Mouse (Mus musculus) embryonic facial prominence, embryonic 14.5 days (tissue): ENCODE measurements around the gene Rnf212b. TPM values are rescaled to one million over a fixed set of nuclear protein-coding genes. Genes with fewer than 3 reads are reported as not detected.

Experiments used
- ATAC-seq: fragments of 200-750 bp; cut with Nextera tagmentation; 2 replicates; pipeline ENCODE4 v1.8.0; 2017; ENCODE audit warnings: low read depth, moderate number of reproducible peaks, moderate TSS enrichment
- DNase-seq: peaks from one replicate; pipeline ENCODE4 v3.0.0-alpha.2; 2015; ENCODE audit warnings: low spot score
- H3K27ac ChIP-seq: fragments of 300-500 bp; sonication (generic); replicated peaks from 2 replicates; pipeline ENCODE4 v1.5.1; 2014; ENCODE audit warnings: low read depth, mild to moderate bottlenecking, low read length, moderate library complexity
- H3K27me3 ChIP-seq: fragments of 300-500 bp; sonication (generic); replicated peaks from 2 replicates; pipeline ENCODE4 v1.6.1; 2014; ENCODE audit warnings: low read length; ENCODE audit not compliant: control insufficient read depth, insufficient read depth
- H3K36me3 ChIP-seq: fragments of 300-500 bp; sonication (generic); 2 replicates; pipeline ENCODE4 v1.6.1; 2014; ENCODE audit warnings: low read length, mixed read lengths; ENCODE audit not compliant: control insufficient read depth, insufficient read depth
- H3K4me1 ChIP-seq: fragments of 300-500 bp; sonication (generic); 2 replicates; pipeline ENCODE4 v1.6.1; 2014; ENCODE audit warnings: antibody characterized with exemption, low read length; ENCODE audit not compliant: control insufficient read depth, insufficient read depth
- H3K4me2 ChIP-seq: fragments of 300-500 bp; sonication (generic); 2 replicates; pipeline ENCODE4 v1.6.1; 2014; ENCODE audit warnings: low read depth, mild to moderate bottlenecking, low read length, moderate library complexity, mixed read lengths
- H3K4me3 ChIP-seq: fragments of 300-500 bp; sonication (generic); 2 replicates; pipeline ENCODE4 v1.5.1; 2014; ENCODE audit warnings: low read depth, mild to moderate bottlenecking, low read length
- H3K9ac ChIP-seq: fragments of 300-500 bp; sonication (generic); 2 replicates; pipeline ENCODE4 v1.6.1; 2014; ENCODE audit warnings: low read depth, mild to moderate bottlenecking, low read length, moderate library complexity, mixed read lengths
- H3K9me3 ChIP-seq: fragments of 300-500 bp; sonication (generic); 2 replicates; pipeline ENCODE4 v1.6.1; 2016; ENCODE audit warnings: low read length; ENCODE audit not compliant: control insufficient read depth
- WGBS: fragments of 180-500 bp; shearing (Covaris S2); extraction: QIAGEN DNeasy Blood & Tissue Kit; methylation state at CpG from one replicate; pipeline ENCODE4 v1.1.7; 2014; 5-methylcytosine and 5-hydroxymethylcytosine counted together
- polyA plus RNA-seq: library from polyadenylated mRNA; unstranded; fragments of >200 nt; fragmentation: Nextera tagmentation; extraction: Ambion mirVana; gene quantifications from 2 replicates; pipeline ENCODE4 v1.2.1, GENCODE M21; 2014

Rnf212b gene
- polyA plus RNA-seq, 1 experiment from 2014 or later: not detected

GRCm38 (mm10) chr14:54885309-54885708 is 71.4 kb downstream of the Rnf212b start:
- ATAC-seq (no peak), DNase-seq (no peak)
- 93% methylated on average over 11 of the region's 11 CpGs for WGBS
- Histone ChIP-seq H3K27me3 (no peaks in the 10 kb centered on the region), H3K36me3 (peaks cover 22% of the 10 kb centered on the region), H3K4me1 (peaks cover 8% of the 10 kb centered on the region), H3K9ac (no peak overlapping the region), H3K9me3 (no peaks in the 10 kb centered on the region), H3K4me2 (peak overlapping the region; percentile 82), H3K27ac (no peak overlapping the region), H3K4me3 (no peak overlapping the region)

- Histone ChIP-seq H3K36me3 (peaks cover 20% of the 10 kb centered on the region), H3K4me1 (no peaks in the 10 kb centered on the region), H3K27ac (peak within 1 kb of the TSS; percentile 79), H3K9me3 (no peaks in the 10 kb centered on the region), H3K9ac (peak within 1 kb of the TSS; percentile 44), H3K4me2 (peak within 1 kb of the TSS; percentile 52), H3K27me3 (no peaks in the 10 kb centered on the region), H3K4me3 (peak within 1 kb of the TSS; percentile 92)
- 90% methylated on average over 3 of the region's 3 CpGs for WGBS
- ATAC-seq: no peak
- DNase-seq: no peak
Measured at GRCm38 (mm10) chr14:54892200-54892599, 78.3 kb downstream of the Rnf212b start, which contains the start of gene Pabpn1. Gene Pabpn1, plus strand, starts transcription at chr14:54892500.

DNA sequence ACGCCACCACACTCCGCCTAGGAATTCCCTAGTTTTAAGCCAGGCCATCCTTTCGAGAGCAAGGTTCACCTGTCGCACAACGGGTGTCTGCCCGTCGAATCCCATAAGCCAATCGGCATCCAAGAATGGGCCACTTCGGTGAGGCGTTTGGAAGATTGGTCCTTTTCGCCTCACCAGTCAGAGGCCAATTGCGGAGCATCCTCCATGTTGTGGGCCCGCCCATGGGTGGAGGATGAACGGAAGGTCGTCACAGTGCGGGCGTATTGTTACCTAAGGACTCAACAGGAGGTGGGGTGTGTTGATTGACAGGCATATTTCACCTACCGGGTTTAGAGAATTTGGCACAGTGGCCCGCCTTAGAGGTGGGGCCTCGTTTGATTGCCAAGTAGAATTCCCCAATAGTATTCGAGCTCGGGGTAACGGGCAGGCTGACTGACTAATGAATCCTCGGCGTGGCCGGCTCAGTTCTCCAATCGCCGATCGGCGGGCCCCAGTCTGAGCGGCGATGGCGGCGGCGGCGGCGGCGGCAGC is 79.8 kb downstream of the Rnf212b start:
- no peaks in the 10 kb centered on the region for H3K9me3 ChIP-seq
- H3K27ac ChIP-seq: peak overlapping the region; percentile 92
- H3K4me3 ChIP-seq: peak overlapping the region; percentile 92
- ATAC-seq (peak; percentile 99), DNase-seq (peak; percentile 100)
- peaks cover 34% of the 10 kb centered on the region for H3K36me3 ChIP-seq
- WGBS: 0% methylated on average over 27 of the region's 38 CpGs
- H3K9ac ChIP-seq: peak overlapping the region; percentile 98
- peak overlapping the region; percentile 81 for H3K4me2 ChIP-seq
- H3K27me3 ChIP-seq: no peaks in the 10 kb centered on the region
- no peaks in the 10 kb centered on the region for H3K4me1 ChIP-seq

GRCm38 (mm10) chr14:54894296-54895151 is 80.6 kb downstream of the Rnf212b start:
- Histone ChIP-seq H3K4me3 (peak overlapping the region; percentile 92), H3K4me2 (peak overlapping the region; percentile 81), H3K27me3 (no peaks in the 10 kb centered on the region), H3K36me3 (peaks cover 40% of the 10 kb centered on the region), H3K9me3 (no peaks in the 10 kb centered on the region), H3K9ac (peak overlapping the region; percentile 98), H3K4me1 (no peaks in the 10 kb centered on the region), H3K27ac (peak overlapping the region; percentile 92)
- WGBS: under 1% methylated on average over 46 of the region's 54 CpGs
- ATAC-seq: peak; percentile 53
- DNase-seq: peak; percentile 50

DNA sequence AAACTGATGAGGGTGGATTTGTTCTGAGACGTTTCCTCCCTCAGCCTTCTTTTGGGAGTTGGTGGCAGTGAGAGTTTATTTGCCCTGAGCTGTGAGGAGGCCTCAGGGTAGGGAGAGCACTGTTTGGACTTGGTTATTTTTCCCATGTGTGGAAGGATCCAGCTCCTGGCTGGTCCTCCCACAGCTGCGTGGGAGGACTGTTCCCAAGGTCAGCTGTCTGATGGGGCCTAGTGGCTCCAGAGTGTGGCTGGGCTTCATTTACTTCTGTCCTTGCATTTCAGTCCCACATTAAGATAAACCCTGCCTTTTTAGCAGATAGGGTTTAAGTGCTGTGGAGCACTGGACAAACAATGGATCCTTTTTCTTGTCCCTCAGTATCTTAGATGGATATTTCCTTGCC is 83.5 kb downstream of the Rnf212b start:
- H3K9ac ChIP-seq: no peak overlapping the region
- no peak overlapping the region for H3K4me3 ChIP-seq
- H3K9me3 ChIP-seq: no peaks in the 10 kb centered on the region
- ATAC-seq (no peak), DNase-seq (no peak)
- H3K27me3 ChIP-seq: no peaks in the 10 kb centered on the region
- no peak overlapping the region for H3K4me2 ChIP-seq
- H3K27ac ChIP-seq: no peak overlapping the region
- 39% methylated on average over 2 of the region's 2 CpGs for WGBS
- H3K36me3 ChIP-seq: peaks cover 40% of the 10 kb centered on the region
- H3K4me1 ChIP-seq: no peaks in the 10 kb centered on the region

- Histone ChIP-seq H3K4me3 (no peak overlapping the region), H3K9ac (no peak overlapping the region), H3K36me3 (peaks cover 44% of the 10 kb centered on the region), H3K4me1 (no peaks in the 10 kb centered on the region), H3K27ac (no peak overlapping the region), H3K9me3 (no peaks in the 10 kb centered on the region), H3K27me3 (no peaks in the 10 kb centered on the region), H3K4me2 (no peak overlapping the region)
- ATAC-seq (peak; percentile 70), DNase-seq (peak; percentile 93)
- WGBS: 0% methylated on average over 3 of the region's 3 CpGs
Measured at GRCm38 (mm10) chr14:54900383-54900782, 86.4 kb downstream of the Rnf212b start.

DNA sequence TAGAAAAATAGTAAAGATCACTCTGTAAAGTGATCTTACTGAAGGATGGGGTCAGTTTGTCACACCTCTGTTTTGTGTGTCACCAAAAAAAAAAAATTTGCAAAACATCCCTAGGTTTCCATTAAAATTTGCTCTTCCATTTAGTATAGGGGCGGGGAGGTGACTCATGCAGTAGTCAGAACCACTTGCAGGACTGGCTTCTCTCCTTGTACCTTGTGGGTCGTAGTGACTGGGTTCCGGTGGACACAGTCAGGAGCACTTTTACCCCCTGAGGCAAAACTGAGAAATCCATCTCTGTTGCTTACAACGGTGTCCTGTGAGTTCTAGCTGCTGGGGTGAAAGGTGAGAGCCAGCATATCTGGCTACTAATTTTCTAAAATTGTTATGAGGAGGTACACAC is 89.7 kb downstream of the Rnf212b start:
- H3K4me2 ChIP-seq: no peak overlapping the region
- WGBS: 84% methylated on average over 4 of the region's 4 CpGs
- H3K27me3 ChIP-seq: no peaks in the 10 kb centered on the region
- no peak overlapping the region for H3K4me3 ChIP-seq
- H3K27ac ChIP-seq: no peak overlapping the region
- no peak overlapping the region for H3K9ac ChIP-seq
- peaks cover 41% of the 10 kb centered on the region for H3K36me3 ChIP-seq
- no peak for ATAC-seq
- no peaks in the 10 kb centered on the region for H3K9me3 ChIP-seq
- no peaks in the 10 kb centered on the region for H3K4me1 ChIP-seq
- no peak for DNase-seq
